Mouse (Mus musculus) lung, postnatal 0 days (tissue): Measurements from ENCODE around the gene Tubb2b. TPM values are rescaled to one million over a fixed set of nuclear protein-coding genes. Genes with fewer than 3 reads are reported as not detected.
"Not testable (repeated sequence)": the region's sequence is repeated elsewhere in the genome, so short reads cannot be mapped to it uniquely, and the experiment has no call there.

Experiments
- ATAC-seq: fragments of 200-750 bp; cut with Nextera tagmentation; 2 replicates; pipeline ENCODE4 v1.8.0; 2017; ENCODE audit warnings: moderate library complexity
- DNase-seq: peaks from one replicate; pipeline ENCODE4 v3.0.0-alpha.2; 2016; ENCODE audit warnings: low spot score
- H3K27ac ChIP-seq: fragments of 300-500 bp; sonication (generic); 2 replicates; pipeline ENCODE4 v1.5.1; 2014; ENCODE audit warnings: antibody characterized with exemption, mild to moderate bottlenecking, low read length, mixed read lengths
- H3K27me3 ChIP-seq: fragments of 300-500 bp; sonication (generic); replicated peaks from 2 replicates; pipeline ENCODE4 v1.6.1; 2014; ENCODE audit warnings: low read length, mixed read lengths; ENCODE audit not compliant: insufficient read depth
- H3K36me3 ChIP-seq: fragments of 300-500 bp; sonication (generic); 2 replicates; pipeline ENCODE4 v1.6.1; 2014; ENCODE audit warnings: low read length, mixed read lengths; ENCODE audit not compliant: insufficient read depth
- H3K4me1 ChIP-seq: fragments of 300-500 bp; sonication (generic); 2 replicates; pipeline ENCODE4 v1.6.1; 2014; ENCODE audit warnings: antibody characterized with exemption, low read depth, low read length, mixed read lengths; ENCODE audit not compliant: insufficient read depth
- H3K4me2 ChIP-seq: fragments of 300-500 bp; sonication (generic); replicated peaks from 2 replicates; pipeline ENCODE4 v1.6.1; 2014; ENCODE audit warnings: low read depth, mild to moderate bottlenecking, low read length, moderate library complexity, mixed read lengths
- H3K4me3 ChIP-seq: fragments of 300-500 bp; sonication (generic); 2 replicates; pipeline ENCODE4 v1.5.1; 2014; ENCODE audit warnings: low read depth, low read length
- H3K9ac ChIP-seq: fragments of 300-500 bp; sonication (generic); replicated peaks from 2 replicates; pipeline ENCODE4 v1.6.1; 2014; ENCODE audit warnings: low read depth, mild to moderate bottlenecking
- H3K9me3 ChIP-seq: fragments of 300-500 bp; sonication (generic); 2 replicates; pipeline ENCODE4 v1.6.1; 2016; ENCODE audit warnings: low read length, mixed read lengths
- CTCF ChIP-seq: IDR thresholded peaks from 2 replicates; pipeline ENCODE4 v1.5.1; 2016; ENCODE audit warnings: antibody characterized with exemption, mild to moderate bottlenecking
- EP300 ChIP-seq: IDR thresholded peaks from 2 replicates; pipeline ENCODE4 v1.6.1; 2016; ENCODE audit warnings: antibody characterized with exemption, mild to moderate bottlenecking, control low read depth
- WGBS: fragments of 180-500 bp; shearing (Covaris S2); extraction: QIAGEN DNeasy Blood & Tissue Kit; methylation state at CpG from one replicate; pipeline ENCODE4 v1.1.7; 2014; 5-methylcytosine and 5-hydroxymethylcytosine counted together
- polyA plus RNA-seq: library from polyadenylated mRNA; unstranded; fragments of >200 nt; fragmentation: Nextera tagmentation; extraction: Ambion mirVana; gene quantifications from 2 replicates; pipeline ENCODE4 v1.2.1, GENCODE M21; 2015

Gene Tubb2b
- polyA plus RNA-seq, 1 experiment from 2014 or later: 7.5 TPM

- H3K4me3 ChIP-seq: no peak overlapping the region
- WGBS: 38% methylated on average over 3 of the region's 3 CpGs
- H3K4me1 ChIP-seq: no peaks in the 10 kb centered on the region
- H3K36me3 ChIP-seq: no peaks in the 10 kb centered on the region
- H3K9me3 ChIP-seq: no peaks in the 10 kb centered on the region
- no peak overlapping the region for H3K9ac ChIP-seq
- no peak overlapping the region for H3K4me2 ChIP-seq
- DNase-seq (peak; percentile 9), ATAC-seq (no peak)
- TF ChIP-seq EP300: no peak
- TF ChIP-seq CTCF: no peak
- no peak overlapping the region for H3K27ac ChIP-seq
- H3K27me3 ChIP-seq: no peaks in the 10 kb centered on the region
These were observed 40.9 kb downstream of the Tubb2b start for GRCm38 (mm10) chr13:34089358-34089757.

GRCm38 (mm10) chr13:34088871-34089288 lies 41.4 kb downstream of the Tubb2b start:
- no peak for DNase-seq
- Histone ChIP-seq H3K9ac (no peak overlapping the region), H3K27me3 (no peaks in the 10 kb centered on the region), H3K4me1 (peaks cover under 1% of the 10 kb centered on the region; the same call in 1 of the 2 replicates), H3K36me3 (no peaks in the 10 kb centered on the region), H3K27ac (no peak overlapping the region), H3K9me3 (no peaks in the 10 kb centered on the region), H3K4me3 (no peak overlapping the region), H3K4me2 (no peak overlapping the region)
- no peak for ATAC-seq
- TF ChIP-seq CTCF: no peak
- no peak for TF ChIP-seq EP300
- WGBS: 39% methylated on average over 7 of the region's 7 CpGs

DNA sequence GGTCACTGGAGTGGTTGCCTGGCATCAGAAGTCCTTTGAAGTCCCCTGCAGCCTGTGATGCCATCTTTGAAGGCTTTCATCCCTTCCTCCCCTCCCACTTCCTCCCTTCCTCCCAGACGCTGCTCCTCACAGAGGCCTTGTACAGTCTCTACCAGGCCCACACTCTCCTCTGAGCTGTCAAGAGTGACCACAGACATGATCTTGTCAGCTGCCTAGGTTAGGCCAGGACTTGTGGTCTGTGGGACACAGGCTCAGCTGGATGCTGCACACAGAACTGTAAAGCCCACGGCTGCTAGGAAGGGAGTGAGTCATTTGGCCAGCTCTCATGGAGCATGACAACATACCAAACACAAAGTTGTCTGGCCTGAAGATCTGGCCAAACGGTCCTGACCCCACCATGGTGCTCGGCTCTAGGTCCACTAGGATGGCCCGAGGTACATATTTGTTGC lies 42.0 kb downstream of the Tubb2b start:
- not testable (repeated sequence) for H3K9ac ChIP-seq, H3K9me3 ChIP-seq, H3K27ac ChIP-seq, H3K36me3 ChIP-seq, ATAC-seq, H3K4me3 ChIP-seq, H3K4me1 ChIP-seq, H3K27me3 ChIP-seq, H3K4me2 ChIP-seq
- peak; percentile 12 for DNase-seq
- WGBS: 41% methylated on average over 5 of the region's 5 CpGs

DNA sequence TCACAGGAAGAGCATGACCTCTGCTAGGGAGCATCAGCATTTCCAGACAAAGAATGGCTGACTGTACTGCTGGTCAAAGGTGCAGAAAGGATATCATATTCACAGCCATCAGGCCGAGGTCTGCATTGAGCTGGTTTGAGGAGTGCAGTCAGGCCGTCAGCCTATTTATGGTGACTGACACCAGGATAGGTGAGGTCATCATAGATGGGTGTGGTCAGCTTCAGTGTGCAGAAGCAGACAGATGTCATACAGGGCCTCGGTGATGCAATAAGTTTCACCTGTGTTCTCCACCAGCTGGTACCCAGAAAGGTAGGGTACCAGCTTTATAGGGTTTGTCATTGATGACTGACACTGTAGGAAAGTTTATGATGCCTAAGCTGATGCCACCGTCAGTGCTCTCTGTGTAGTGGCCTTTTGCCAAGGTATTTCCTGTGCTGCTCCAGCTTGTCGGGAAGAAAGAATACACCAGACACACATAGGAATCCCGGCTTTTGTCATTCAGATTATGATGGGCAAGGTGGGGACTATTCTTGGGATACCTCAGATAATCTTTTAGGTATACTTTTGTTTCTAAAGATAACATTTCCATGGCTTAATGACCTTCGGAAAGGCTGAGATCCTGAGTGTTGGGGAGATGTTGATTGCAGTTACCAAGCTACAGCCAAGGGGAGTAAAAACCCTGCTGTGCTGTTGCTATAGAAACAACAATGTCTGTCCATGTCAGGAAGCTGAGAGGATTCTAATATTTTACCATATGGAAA lies 43.0 kb downstream of the Tubb2b start:
- Histone ChIP-seq H3K27me3 (no peaks in the 10 kb centered on the region), H3K27ac (no peak overlapping the region), H3K4me1 (peaks cover 3% of the 10 kb centered on the region; the same call in 1 of the 2 replicates), H3K9ac (no peak overlapping the region), H3K4me3 (no peak overlapping the region), H3K9me3 (no peaks in the 10 kb centered on the region), H3K4me2 (no peak overlapping the region), H3K36me3 (no peaks in the 10 kb centered on the region)
- no peak for TF ChIP-seq CTCF
- TF ChIP-seq EP300: peak; percentile 51
- 48% methylated on average over 7 of the region's 7 CpGs for WGBS
- DNase-seq (peak; percentile 48), ATAC-seq (peak; percentile 68)

- DNase-seq: peak; percentile 78
- WGBS: 22% methylated on average over 9 of the region's 9 CpGs
- Histone ChIP-seq H3K36me3 (no peaks in the 10 kb centered on the region), H3K9ac (no peak overlapping the region), H3K4me2 (no peak overlapping the region), H3K27me3 (no peaks in the 10 kb centered on the region), H3K9me3 (no peaks in the 10 kb centered on the region), H3K4me1 (peaks cover 3% of the 10 kb centered on the region; the same call in 1 of the 2 replicates), H3K4me3 (no peak overlapping the region), H3K27ac (peak overlapping the region; percentile 84)
- ATAC-seq: peak; percentile 55
- TF ChIP-seq EP300: peak; percentile 42; the same call in 1 of the 2 replicates
- TF ChIP-seq CTCF: no peak
These were observed 46.1 kb downstream of the Tubb2b start for GRCm38 (mm10) chr13:34084026-34084750.

DNA sequence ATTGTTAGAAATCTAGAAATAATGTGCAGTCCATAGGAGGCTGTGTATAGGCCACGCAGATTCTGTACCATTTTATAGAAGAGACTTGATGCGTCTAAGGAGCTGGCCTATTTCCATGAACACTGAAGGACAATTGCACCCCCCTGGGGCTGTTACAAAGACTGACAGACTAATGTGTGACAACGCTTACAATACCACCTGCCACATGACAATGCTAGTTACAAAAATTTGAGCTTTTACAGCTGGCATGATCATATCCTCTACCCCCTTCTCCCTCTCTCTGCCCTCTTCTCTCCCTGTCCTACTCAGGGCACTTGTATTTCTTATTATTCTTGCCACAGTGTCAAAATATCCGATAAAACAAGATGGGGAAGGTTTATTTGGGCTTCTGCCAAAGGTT lies 48.3 kb downstream of the Tubb2b start:
- Histone ChIP-seq H3K9me3 (no peaks in the 10 kb centered on the region), H3K36me3 (no peaks in the 10 kb centered on the region), H3K9ac (no peak overlapping the region), H3K4me3 (no peak overlapping the region), H3K27me3 (no peaks in the 10 kb centered on the region), H3K27ac (no peak overlapping the region), H3K4me1 (peaks cover 10% of the 10 kb centered on the region; the same call in 1 of the 2 replicates), H3K4me2 (no peak overlapping the region)
- ATAC-seq (no peak), DNase-seq (no peak)
- 77% methylated on average over 4 of the region's 4 CpGs for WGBS
- TF ChIP-seq EP300 (no peak), CTCF (no peak)
